Mouse (Mus musculus) kidney, adult 18-20 months (tissue): ENCODE data around the gene Hps6.

Source experiments
- DNase-seq: peaks from one replicate; pipeline ENCODE4 v3.0.0; 2021

The Hps6 gene

DNA sequence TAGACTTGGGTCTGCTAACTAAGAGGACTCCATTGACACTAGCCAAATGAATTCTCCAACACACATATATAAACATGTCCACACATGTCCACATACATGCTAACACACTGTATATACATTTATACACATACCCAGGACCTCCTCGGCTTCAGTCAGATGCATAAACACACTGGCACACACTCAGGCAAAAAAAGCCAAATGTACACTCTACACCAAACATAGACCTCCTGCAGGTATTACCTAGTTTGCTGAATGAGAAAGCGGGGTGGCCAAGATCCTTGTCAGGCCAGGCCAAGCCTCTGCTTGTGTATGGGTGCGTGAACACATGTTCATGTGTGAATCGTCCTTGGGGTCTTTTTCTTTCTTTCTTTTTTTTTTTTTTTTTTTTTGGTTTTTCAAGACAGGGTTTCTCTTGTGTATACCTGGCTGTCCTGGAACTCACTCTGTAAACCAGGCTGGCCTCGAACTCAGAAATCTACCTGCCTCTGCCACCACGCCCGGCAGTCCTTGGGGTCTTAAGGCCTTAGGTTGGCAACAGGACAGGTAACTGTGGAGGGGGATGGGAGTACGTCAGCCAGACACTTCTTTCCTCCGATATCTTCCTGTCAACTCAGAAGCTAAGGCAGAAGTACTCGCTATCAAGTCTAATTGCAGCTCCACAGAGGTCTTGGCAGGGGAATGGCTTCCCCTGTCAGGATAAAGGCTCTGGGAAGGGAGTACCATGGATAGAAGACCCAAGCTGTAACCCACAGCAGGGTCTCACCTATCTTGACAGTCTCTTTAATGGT, 27.1 kb downstream of the Hps6 start:
- no peak for DNase-seq

DNA sequence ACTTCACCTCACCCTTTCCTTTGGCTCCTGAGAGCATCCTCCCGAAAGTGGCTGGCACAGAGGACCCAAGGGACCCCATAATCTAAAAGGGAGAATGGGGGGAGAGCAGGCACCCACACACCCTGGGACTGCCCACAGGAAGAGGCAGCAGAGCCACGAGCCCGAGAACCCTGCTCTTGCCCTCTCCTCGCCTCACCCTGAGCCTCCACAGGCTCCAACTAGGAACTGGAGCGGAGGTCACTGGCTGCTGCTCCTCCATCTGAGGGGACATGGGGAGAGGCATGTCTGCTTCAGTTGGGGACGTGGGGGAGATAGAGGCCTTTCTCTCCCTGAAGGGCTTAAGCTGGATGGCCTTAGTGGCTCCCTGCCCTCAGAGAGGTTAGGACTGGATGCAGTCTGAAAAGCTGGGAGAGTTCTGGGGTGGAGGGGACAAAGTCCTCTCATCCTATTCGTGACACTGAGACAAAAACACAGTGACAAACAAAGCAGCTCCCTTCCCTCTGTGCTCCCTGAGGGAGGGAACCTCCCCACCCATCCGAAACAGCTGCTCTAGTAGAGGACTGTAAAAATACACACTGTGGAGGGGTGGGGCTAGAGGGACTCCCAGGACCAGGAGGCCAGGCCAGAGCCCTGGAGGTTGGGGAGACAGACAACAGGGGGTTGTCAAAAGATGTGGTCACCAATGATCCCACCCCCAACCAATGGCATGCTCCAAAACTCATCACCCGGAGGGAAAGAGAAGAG, 28.6 kb downstream of the Hps6 start:
- DNase-seq: no peak

- DNase-seq: no peak
Observed at GRCm38 (mm10) chr19:46032731-46033510, 29.6 kb downstream of the Hps6 start.

- no peak for DNase-seq
Observed at GRCm38 (mm10) chr19:46033911-46034310, 30.6 kb downstream of the Hps6 start.

DNA sequence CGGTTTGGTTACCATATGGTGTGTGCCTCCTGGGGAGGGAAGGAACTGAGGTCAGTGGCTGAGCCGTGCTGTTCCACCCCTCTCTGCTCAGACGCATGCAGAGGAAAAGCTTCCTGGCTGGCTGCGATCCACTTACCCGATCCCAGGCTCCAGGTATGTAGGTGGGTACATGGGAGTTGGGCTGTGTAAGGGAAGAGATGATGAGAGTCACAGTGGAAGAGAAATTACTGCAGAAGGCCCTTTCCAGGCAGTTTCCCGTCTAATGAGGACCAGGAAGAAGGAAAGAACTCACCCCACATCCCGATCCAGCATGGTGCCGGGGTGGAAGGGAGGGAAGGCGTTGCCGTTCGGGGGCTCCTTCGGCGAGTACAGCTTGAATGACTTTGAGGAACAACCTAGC, 32.7 kb downstream of the Hps6 start:
- no peak for DNase-seq

DNA sequence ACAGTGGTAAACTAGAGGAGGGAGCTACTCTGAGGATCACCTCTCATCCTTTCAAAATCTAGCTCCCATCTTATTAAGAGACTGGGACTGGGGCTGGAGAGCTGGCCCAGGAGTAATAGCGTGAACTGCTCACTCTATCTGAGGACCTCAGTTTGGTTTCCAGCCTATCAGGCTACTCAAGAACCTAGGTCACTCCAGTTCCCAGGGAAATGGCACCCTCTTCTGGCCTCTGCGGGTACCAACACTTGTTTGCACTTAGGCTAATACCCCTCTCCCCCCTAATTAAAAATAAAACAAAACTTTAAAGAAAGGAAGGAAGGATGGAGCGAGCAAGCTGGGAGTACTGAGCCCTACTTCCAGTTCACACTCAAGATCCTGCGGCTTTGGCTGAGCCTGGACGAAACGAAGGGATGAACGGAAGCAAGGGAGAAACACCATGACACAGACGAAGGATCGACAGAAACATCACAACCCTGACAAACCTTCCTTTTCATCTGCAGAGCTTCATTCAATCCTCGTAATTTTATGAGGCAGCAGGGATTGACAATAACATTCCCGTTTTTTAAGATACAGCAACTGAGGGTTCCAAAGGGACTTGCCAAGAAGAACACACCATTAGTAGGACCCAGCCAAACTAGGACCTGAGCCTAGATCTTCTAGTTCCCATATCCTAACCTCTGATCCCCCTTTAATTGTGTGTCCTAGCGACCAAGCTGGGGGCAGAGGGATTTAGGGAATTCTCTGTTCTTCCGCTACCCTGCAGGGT, 33.4 kb downstream of the Hps6 start:
- DNase-seq: no peak

DNA sequence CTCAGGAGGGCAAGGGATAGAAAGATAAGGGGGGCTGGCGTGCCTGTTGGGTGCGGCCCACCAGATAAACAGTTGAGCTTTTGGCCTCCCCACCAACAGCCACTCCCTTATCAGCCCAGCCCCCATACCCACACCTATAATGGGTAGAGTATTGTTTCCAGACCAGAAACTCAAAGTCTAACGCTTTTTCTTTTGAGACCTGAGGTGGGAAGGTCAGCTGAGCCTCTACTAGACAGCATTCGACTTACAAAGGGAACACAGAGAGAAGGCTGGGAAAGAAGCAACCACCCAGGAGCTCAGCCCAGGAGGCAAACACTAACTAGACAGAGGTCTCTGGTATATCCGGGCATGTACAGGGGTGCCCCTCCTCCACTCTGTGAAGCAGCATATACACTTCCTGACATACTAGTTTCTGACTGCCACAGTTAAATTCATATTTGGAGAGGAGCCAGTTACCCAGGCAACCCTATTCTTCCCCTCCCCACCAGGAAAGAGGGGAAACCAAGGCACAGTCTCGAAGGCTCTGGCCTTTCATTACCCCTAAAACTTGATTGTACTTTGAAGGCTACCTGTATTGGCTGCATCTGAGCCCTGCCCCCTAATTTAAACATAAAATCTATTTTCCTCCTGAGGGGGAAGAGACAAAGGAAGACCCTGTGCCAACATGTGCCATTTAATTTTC, 34.1 kb downstream of the Hps6 start:
- no peak for DNase-seq

GRCm38 (mm10) chr19:46037925-46038850, 34.9 kb downstream of the Hps6 start:
- no peak for DNase-seq

DNA sequence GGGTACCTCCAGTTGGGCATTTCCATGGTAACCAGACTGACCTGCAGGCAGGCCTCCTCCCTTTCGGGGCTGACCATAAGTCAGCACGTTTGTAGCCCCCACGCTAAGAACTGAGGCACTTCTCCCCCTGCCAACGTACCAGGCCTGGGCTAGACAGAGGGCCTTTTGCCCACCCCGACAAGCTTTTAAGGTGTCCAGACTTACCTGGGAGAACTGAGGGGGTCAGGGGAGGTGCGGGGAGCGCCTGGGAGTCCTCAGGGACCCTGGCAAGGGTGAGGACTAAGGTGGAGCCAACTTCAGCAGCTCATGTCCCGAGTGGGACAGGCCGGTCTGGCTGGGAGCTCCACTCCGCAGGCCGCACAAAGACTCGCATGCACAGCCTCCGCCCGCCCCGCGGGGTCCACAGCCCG, 35.5 kb downstream of the Hps6 start:
- no peak for DNase-seq

DNA sequence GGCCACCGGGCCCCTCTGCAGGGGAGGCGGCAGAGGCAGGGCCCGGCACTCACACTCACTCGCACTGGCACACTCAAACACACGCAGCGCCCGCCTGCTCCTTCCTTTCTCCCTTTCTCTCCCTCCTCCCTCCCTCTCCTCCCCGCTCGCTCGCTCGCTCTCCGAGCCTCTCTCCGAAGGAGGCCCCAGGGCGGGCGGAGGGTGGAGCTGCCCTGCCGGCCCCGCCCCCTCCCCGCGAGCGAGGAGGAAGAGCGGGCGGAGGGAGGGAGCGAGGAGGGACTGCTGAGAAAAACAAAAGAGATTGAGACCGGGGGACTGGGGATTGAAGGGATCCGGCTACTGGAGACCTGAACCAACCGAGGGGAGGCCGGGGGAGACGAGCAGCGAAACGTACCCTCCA, 36.2 kb downstream of the Hps6 start:
- peak; percentile 90 for DNase-seq

DNA sequence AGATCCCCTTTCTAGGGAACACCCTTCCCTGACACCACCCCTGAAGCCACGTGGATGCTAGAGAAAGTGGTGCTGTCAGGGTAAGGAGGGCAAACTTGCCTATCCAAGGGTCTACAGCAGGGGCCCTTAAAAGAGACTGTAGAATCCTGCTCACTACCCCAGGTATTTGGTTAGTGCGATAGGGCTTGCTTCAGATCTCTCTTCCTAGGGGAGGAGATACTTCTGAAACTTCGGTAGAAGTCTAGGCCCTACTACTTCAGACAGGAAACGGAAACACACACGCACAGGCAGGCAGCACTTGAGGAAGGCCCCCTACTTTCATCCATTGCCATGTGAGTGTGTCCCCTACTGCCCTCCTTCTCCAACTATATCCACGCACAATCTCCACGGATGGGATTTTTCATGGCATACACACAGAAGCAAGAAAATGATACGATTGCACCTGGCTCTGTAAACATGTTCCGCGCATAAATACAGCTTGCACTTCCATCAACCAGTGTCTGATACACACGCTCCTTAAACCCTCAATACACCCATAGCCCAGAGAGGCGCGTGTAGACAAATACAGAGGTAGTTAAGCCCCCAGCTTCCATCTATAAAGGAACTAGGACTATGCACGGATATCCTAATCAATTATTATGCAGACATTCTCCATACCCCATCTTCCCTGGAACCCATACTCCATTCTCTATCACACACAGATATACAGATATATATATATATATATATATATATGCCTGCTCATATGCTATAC, 37.0 kb downstream of the Hps6 start:
- no peak for DNase-seq

GRCm38 (mm10) chr19:46041299-46041932, 38.1 kb downstream of the Hps6 start:
- no peak for DNase-seq

DNA sequence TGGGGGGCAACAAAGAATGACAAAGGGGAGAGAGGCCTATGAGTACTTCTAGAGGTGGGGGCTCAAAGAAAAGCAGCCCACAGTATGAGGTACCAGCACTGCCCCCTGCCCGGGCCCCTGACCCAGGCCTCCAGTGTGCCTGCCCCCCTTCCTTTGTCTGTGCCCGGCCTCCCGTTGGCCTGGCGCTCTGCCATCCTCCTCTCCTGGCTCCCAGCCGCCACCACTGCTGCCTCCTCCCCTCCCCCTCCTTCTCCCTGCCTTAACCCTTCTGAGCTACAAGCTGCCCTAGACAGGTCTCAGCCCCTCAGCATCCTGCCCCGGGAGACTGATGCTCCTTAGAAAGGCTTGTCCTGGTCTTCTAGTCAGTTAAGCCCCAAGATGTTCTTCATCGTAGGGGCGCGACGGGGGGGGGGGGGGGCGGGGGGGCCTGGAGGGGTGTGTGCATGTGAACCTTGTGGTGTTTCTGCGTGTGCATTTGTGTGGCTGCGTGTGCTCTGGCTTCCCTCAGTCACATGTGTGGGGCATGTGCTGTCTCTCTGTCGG, 38.7 kb downstream of the Hps6 start:
- DNase-seq: peak; percentile 90

DNA sequence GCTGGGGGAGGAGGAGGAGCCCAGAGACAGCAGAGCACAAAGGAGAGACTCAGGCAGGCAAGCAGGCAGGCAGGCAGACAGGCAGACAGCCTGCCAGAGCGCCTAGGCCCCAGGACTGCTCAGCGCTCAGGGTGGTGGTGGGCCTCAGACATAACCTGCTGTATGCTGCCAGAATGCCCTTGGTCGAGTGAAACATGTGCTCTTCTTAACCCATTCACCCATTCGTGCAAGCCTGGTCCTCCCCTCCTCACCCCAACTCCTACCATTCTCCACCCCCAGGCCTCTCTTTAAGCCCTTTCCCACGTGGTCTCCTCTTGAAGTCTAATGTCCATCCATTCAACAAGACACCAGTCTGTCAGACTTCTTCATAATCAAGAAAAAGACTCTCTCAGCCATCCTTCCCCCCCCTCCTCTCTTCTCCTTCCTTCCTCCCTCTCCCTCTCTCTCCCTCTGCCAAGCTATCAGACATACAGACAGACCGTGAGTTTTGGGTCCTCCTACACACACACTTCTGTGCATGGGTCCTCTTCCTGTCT, 39.2 kb downstream of the Hps6 start:
- DNase-seq: no peak

DNA sequence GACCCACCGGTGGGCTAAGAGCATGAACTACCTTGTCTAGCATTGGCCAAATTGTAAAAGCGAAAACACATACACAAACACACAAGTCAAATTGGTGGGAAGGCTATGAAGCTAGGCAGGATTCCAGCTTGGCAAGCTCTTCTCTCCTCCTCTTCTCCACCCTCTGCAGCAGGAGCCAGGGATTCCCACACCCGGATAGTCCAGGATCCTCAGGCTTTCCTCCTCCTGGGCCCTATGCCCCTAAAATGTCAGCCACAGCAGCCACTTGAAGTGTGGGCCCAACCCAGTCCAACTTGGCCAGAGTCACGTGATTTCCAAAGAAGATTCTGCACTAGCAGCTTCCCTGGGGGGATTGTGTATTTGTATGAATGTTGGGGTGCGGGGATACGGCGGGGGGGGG, 40.1 kb downstream of the Hps6 start:
- DNase-seq: no peak

- peak; percentile 48 for DNase-seq
Observed at GRCm38 (mm10) chr19:46044271-46044992, 41.1 kb downstream of the Hps6 start, which contains the start of gene Pprc1. Pprc1 (plus strand) TSS chr19:46044886.

DNA sequence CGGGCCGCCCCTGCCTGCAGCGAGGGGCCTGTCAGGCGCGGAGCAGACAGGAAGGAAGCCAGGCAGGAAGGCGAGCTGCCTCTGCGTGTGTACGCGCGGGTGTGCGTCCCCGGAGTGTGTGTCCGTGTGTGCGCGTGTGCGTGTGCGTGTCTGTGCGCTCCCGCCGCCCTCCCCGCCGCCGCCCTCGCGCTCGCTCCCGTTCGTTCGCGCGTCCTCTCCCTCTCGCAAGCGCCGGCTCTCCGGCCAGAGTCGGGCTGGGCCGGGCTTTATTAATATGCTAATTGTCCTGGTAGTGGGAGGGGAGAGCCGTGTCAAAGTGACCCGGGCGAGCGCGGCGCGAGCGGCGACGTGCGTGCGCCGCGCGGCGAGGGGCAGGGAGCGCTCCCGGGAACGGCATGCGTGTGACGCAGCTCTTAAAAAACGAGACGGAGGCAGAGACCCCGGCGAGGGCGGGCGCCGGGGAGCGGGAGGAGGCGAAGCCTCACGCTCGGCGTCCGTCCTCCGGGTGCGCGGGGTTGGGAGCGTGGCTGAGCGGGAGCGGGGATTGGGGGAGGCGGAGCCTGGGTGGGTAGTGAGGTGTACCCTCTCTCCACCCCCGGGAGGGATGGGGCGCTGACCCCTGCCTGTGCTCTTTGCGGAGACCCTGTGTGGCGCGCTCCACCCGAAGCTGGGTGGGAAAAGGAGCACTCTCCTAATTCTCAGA, 41.8 kb downstream of the Hps6 start, which contains the start of gene Ldb1:
Gene Ldb1 (minus strand): TSS at position 222 of the 703 bp plus-strand sequence.
- DNase-seq: peak; percentile 90
